Mouse (Mus musculus) neural tube, embryonic 15.5 days (tissue): ENCODE data around the gene Adamts5. TPM values are rescaled to one million over a fixed set of nuclear protein-coding genes. Genes with fewer than 3 reads are reported as not detected.
A peak's percentile ranks its signal among the peaks of the same experiment; 100 is the strongest.

Experiments used
- ATAC-seq: fragments of 200-750 bp; cut with Nextera tagmentation; 2 replicates; pipeline ENCODE4 v1.8.0; 2017; ENCODE audit warnings: mild to moderate bottlenecking, moderate TSS enrichment, moderate library complexity; ENCODE audit not compliant: low FRiP score
- H3K27ac ChIP-seq: fragments of 300-500 bp; sonication (generic); replicated peaks from 2 replicates; pipeline ENCODE4 v1.5.1; 2015; ENCODE audit warnings: mild to moderate bottlenecking, inconsistent platforms
- H3K27me3 ChIP-seq: fragments of 300-500 bp; sonication (generic); replicated peaks from 2 replicates; pipeline ENCODE4 v1.6.1; 2015; ENCODE audit warnings: inconsistent platforms
- H3K36me3 ChIP-seq: fragments of 300-500 bp; sonication (generic); 2 replicates; pipeline ENCODE4 v1.6.1; 2015; ENCODE audit warnings: inconsistent platforms
- H3K4me1 ChIP-seq: fragments of 300-500 bp; sonication (generic); 2 replicates; pipeline ENCODE4 v1.6.1; 2015; ENCODE audit warnings: inconsistent platforms
- H3K4me2 ChIP-seq: fragments of 300-500 bp; sonication (generic); 2 replicates; pipeline ENCODE4 v1.6.1; 2015; ENCODE audit warnings: inconsistent platforms, mild to moderate bottlenecking, moderate library complexity
- H3K4me3 ChIP-seq: fragments of 300-500 bp; sonication (generic); replicated peaks from 2 replicates; pipeline ENCODE4 v1.5.1; 2015; ENCODE audit warnings: mild to moderate bottlenecking, inconsistent platforms
- H3K9ac ChIP-seq: fragments of 300-500 bp; sonication (generic); replicated peaks from 2 replicates; pipeline ENCODE4 v1.6.1; 2015; ENCODE audit warnings: mild to moderate bottlenecking, inconsistent platforms
- H3K9me3 ChIP-seq: fragments of 300-500 bp; sonication (generic); replicated peaks from 2 replicates; pipeline ENCODE4 v1.6.1; 2016; ENCODE audit warnings: inconsistent platforms
- WGBS: fragments of 180-500 bp; shearing (Covaris S2); methylation state at CpG from one replicate; pipeline ENCODE4 v1.1.7; 2015; ENCODE audit warnings: mixed read lengths; 5-methylcytosine and 5-hydroxymethylcytosine counted together
- polyA plus RNA-seq: library from polyadenylated mRNA; unstranded; fragments of >200 nt; fragmentation: Nextera tagmentation; extraction: Ambion mirVana; gene quantifications from 2 replicates; pipeline ENCODE4 v1.2.1, GENCODE M21; 2015

Gene Adamts5
- polyA plus RNA-seq, 1 experiment from 2014 or later: 5.0 TPM

GRCm38 (mm10) chr16:85819808-85820458, 81.7 kb downstream of the Adamts5 start:
- H3K27ac ChIP-seq: no peak overlapping the region
- peak; percentile 45; the same call in 1 of the 2 replicates for ATAC-seq

GRCm38 (mm10) chr16:85814116-85814515, 87.5 kb downstream of the Adamts5 start:
- Histone ChIP-seq H3K9ac (no peak overlapping the region), H3K4me2 (no peak overlapping the region), H3K9me3 (no peaks in the 10 kb centered on the region), H3K4me1 (no peaks in the 10 kb centered on the region), H3K4me3 (no peak overlapping the region), H3K27ac (no peak overlapping the region), H3K27me3 (no peaks in the 10 kb centered on the region), H3K36me3 (no peaks in the 10 kb centered on the region)
- ATAC-seq: no peak
- 88% methylated on average over 2 of the region's 2 CpGs for WGBS

More at GRCm38 (mm10) chr16:85819808-85820458, 81.7 kb downstream of the Adamts5 start:
- no peaks in the 10 kb centered on the region for H3K27me3 ChIP-seq
- no peaks in the 10 kb centered on the region for H3K4me1 ChIP-seq
- H3K9ac ChIP-seq: no peak overlapping the region
- H3K36me3 ChIP-seq: no peaks in the 10 kb centered on the region
- 71% methylated on average over 5 of the region's 5 CpGs for WGBS
- H3K4me2 ChIP-seq: no peak overlapping the region
- H3K4me3 ChIP-seq: no peak overlapping the region
- H3K9me3 ChIP-seq: no peaks in the 10 kb centered on the region

- H3K4me3 ChIP-seq: no peak overlapping the region
- 13% methylated on average over 2 of the region's 2 CpGs for WGBS
- H3K4me2 ChIP-seq: peak overlapping the region; percentile 28; the same call in 1 of the 2 replicates
- no peak overlapping the region for H3K9ac ChIP-seq
- H3K4me1 ChIP-seq: peaks cover 15% of the 10 kb centered on the region
- ATAC-seq: no peak
- H3K27ac ChIP-seq: no peak overlapping the region
- peaks cover 4% of the 10 kb centered on the region for H3K27me3 ChIP-seq
- H3K9me3 ChIP-seq: no peaks in the 10 kb centered on the region
- H3K36me3 ChIP-seq: no peaks in the 10 kb centered on the region
Measured at GRCm38 (mm10) chr16:85807626-85808025, 94.0 kb downstream of the Adamts5 start.

GRCm38 (mm10) chr16:85807072-85807471, 94.6 kb downstream of the Adamts5 start:
- peaks cover 21% of the 10 kb centered on the region for H3K4me1 ChIP-seq
- ATAC-seq: no peak
- no peaks in the 10 kb centered on the region for H3K9me3 ChIP-seq
- H3K27ac ChIP-seq: no peak overlapping the region
- H3K9ac ChIP-seq: no peak overlapping the region
- H3K36me3 ChIP-seq: no peaks in the 10 kb centered on the region
- 26% methylated on average over 3 of the region's 3 CpGs for WGBS
- H3K4me3 ChIP-seq: no peak overlapping the region
- H3K4me2 ChIP-seq: peak overlapping the region; percentile 28; the same call in 1 of the 2 replicates
- peaks cover 4% of the 10 kb centered on the region for H3K27me3 ChIP-seq

Other genes starting within 250 kb of the Adamts5 start
- gene Adamts1, start 98.7 kb downstream of the Adamts5 start, polyA plus RNA-seq: 8.0 and 11.5 TPM in 2 replicates